Mouse (Mus musculus) liver, postnatal 0 days (tissue): ENCODE measurements at regions not wholly inside any gene's neighbourhood (a gene's known extent, or its start where the extent isn't known, plus 50 kb on each side); places are given as distances from the start of the nearest gene placed in this dataset.

ENCODE experiments used
- CTCF ChIP-seq: sonication (generic); IDR thresholded peaks from 2 replicates; pipeline ENCODE4 v1.5.1; 2016; ENCODE audit warnings: antibody characterized with exemption, low read depth
- EP300 ChIP-seq: IDR thresholded peaks from 2 replicates; pipeline ENCODE4 v1.6.1; 2016; ENCODE audit warnings: antibody characterized with exemption, low read depth, mild to moderate bottlenecking

GRCm38 (mm10) chr13:59909400-59909799 lies 86.5 kb upstream of the Tut7 start:
- TF ChIP-seq CTCF, result no peak
- no peak for TF ChIP-seq EP300
